In genomic region chrX:115396373-115396772, GRCm38 (mm10) we compare ENCODE assay signal across 15 mouse cellular contexts.
DNase-seq lines count a peak whose midpoint lies in the region; ATAC-seq and TF ChIP-seq lines count a peak whose summit lies in the region.
"Had no signal": no experiment of that assay in that cellular context is flagged by ENCODE, and none has a peak within 500 bp of the region (broad histone marks: within the 10 kb centered on the region; RNA-seq: fewer than 3 reads in every experiment).

No protein-coding gene starts in this region.

- H3K27ac ChIP-seq in kidney, postnatal 0 days: no peak overlapping the region
- H3K27ac ChIP-seq in ES-E14 (ENCODE audit: insufficient read depth, low read depth, low read length, poor library complexity, severe bottlenecking): no peak overlapping the region
- no peak overlapping the region for H3K27ac ChIP-seq in heart, embryonic 11.5 days (ENCODE audit: low read depth, low read length)
- H3K27ac ChIP-seq: limb, embryonic 15.5 days; neural tube, embryonic 12.5 days had no signal

- H3K4me2 ChIP-seq in kidney, postnatal 0 days (ENCODE audit: low read length): no peak overlapping the region
- H3K4me2 ChIP-seq in heart, embryonic 11.5 days: no peak overlapping the region
- H3K4me2 ChIP-seq: limb, embryonic 15.5 days; neural tube, embryonic 12.5 days had no signal

- no peak overlapping the region for H3K9ac ChIP-seq in kidney, postnatal 0 days (ENCODE audit: low read depth, low read length)
- no peak overlapping the region for H3K9ac ChIP-seq in ES-E14 (ENCODE audit: insufficient read depth, low read depth, low read length, poor library complexity, severe bottlenecking)
- no peak overlapping the region for H3K9ac ChIP-seq in heart, embryonic 11.5 days (ENCODE audit: low read depth, low read length)
- H3K9ac ChIP-seq: limb, embryonic 15.5 days; neural tube, embryonic 12.5 days had no signal

- peak; percentile 52 for TF ChIP-seq CTCF in kidney, postnatal 0 days (IDR thresholded peaks at IDR 0.05; ENCODE audit: low read depth)

- no peaks in the 10 kb centered on the region for H3K4me1 ChIP-seq in kidney, postnatal 0 days (replicated peaks; ENCODE audit: insufficient read depth, low read length)
- H3K4me1 ChIP-seq in ES-E14 (ENCODE audit: control insufficient read depth in 2 of 2, insufficient read depth in 2 of 2, low read length in 2 of 2, poor library complexity in 1 of 2): no peaks in the 10 kb centered on the region
- no peaks in the 10 kb centered on the region for H3K4me1 ChIP-seq in heart, embryonic 11.5 days (ENCODE audit: control insufficient read depth, insufficient read depth, low read length)
- H3K4me1 ChIP-seq: limb, embryonic 15.5 days; neural tube, embryonic 12.5 days had no signal

- H3K9me3 ChIP-seq in kidney, postnatal 0 days (replicated peaks; ENCODE audit: low read length): no peaks in the 10 kb centered on the region
- no peaks in the 10 kb centered on the region for H3K9me3 ChIP-seq in ES-E14 (ENCODE audit: control insufficient read depth, insufficient read depth, low read depth, low read length)
- no peaks in the 10 kb centered on the region for H3K9me3 ChIP-seq in heart, embryonic 11.5 days (replicated peaks; ENCODE audit: control insufficient read depth, low read length)
- H3K9me3 ChIP-seq: limb, embryonic 15.5 days; neural tube, embryonic 12.5 days had no signal

- peak; percentile 21 for DNase-seq in kidney, postnatal 0 days (ENCODE audit: low spot score)
- no peak for DNase-seq in kidney, postnatal 4 days
- DNase-seq in 3T3-L1 (ENCODE audit: low read depth, low spot score) (peak; percentile 31), ES-E14 (ENCODE audit: low read depth, low spot score) (peak; percentile 3)
- peak; percentile 46 for DNase-seq in embryo, embryonic 10.5 days (ENCODE audit: low spot score)
- no peak for DNase-seq in cerebellum, postnatal 36 days
- no peak for DNase-seq in gastrocnemius, adult 8-10 months (ENCODE audit: low spot score in 2 of 2)
- DNase-seq: cerebellum, adult 9-11 months; gastrocnemius, postnatal 14 days; kidney, adult 8-10 months; layer of hippocampus, adult 9-11 months; lung, postnatal 4 days had no signal

- H3K36me3 ChIP-seq in kidney, postnatal 0 days (ENCODE audit: insufficient read depth, low read length): no peaks in the 10 kb centered on the region
- H3K36me3 ChIP-seq in ES-E14 (ENCODE audit: control insufficient read depth, insufficient read depth, low read length, poor library complexity, severe bottlenecking): no peaks in the 10 kb centered on the region
- no peaks in the 10 kb centered on the region for H3K36me3 ChIP-seq in heart, embryonic 11.5 days (ENCODE audit: control insufficient read depth, insufficient read depth, low read length)
- H3K36me3 ChIP-seq: limb, embryonic 15.5 days; neural tube, embryonic 12.5 days had no signal

- WGBS in kidney, postnatal 0 days: 27% methylated on average over 3 of the region's 3 CpGs
- WGBS in heart, embryonic 11.5 days (ENCODE audit: insufficient replicate concordance): 49% methylated on average over 3 of the region's 3 CpGs

- ATAC-seq in kidney, postnatal 0 days (replicated peaks; ENCODE audit: low FRiP score, low read depth): no peak
- ATAC-seq in heart, embryonic 11.5 days (replicated peaks; ENCODE audit: insufficient number of reproducible peaks, low FRiP score, low TSS enrichment): no peak

- in situ Hi-C loops in ES-E14 (cut with MboI; ENCODE audit: low sequenced_read_pairs in 2 of 2, unreplicated experiment in 2 of 2): no loop called here

- H3K4me3 ChIP-seq in kidney, postnatal 0 days (replicated peaks; ENCODE audit: low read depth, low read length): no peak overlapping the region
- no peak overlapping the region for H3K4me3 ChIP-seq in ES-E14 (ENCODE audit: insufficient read depth in 1 of 2, low read depth in 1 of 2, low read length in 2 of 2, poor library complexity in 1 of 2, severe bottlenecking in 1 of 2)
- H3K4me3 ChIP-seq in heart, embryonic 11.5 days (ENCODE audit: low read depth, low read length): no peak overlapping the region
- H3K4me3 ChIP-seq: limb, embryonic 15.5 days; neural tube, embryonic 12.5 days had no signal

- H3K27me3 ChIP-seq in kidney, postnatal 0 days (ENCODE audit: insufficient read depth, low read length): no peaks in the 10 kb centered on the region
- no peaks in the 10 kb centered on the region for H3K27me3 ChIP-seq in heart, embryonic 11.5 days (ENCODE audit: control insufficient read depth, insufficient read depth, low read length)
- H3K27me3 ChIP-seq: limb, embryonic 15.5 days; neural tube, embryonic 12.5 days had no signal

TF ChIP-seq in ES-E14, 5 proteins besides CTCF, POLR2A, EP300 and RAD21:
- TF ChIP-seq MAFK (IDR thresholded peaks at IDR 0.05; ENCODE audit: insufficient read depth, low read depth, low read length) (no peak), HCFC1 (IDR thresholded peaks at IDR 0.05; ENCODE audit: borderline replicate concordance, insufficient read depth, low read length) (no peak), CHD2 (IDR thresholded peaks at IDR 0.05; ENCODE audit: low read depth, low read length) (no peak), ZC3H11A (IDR thresholded peaks at IDR 0.05; ENCODE audit: borderline replicate concordance, low read depth, low read length) (no peak)

Comparison
In these comparisons a context has a peak if more than half of its experiments do, and no peak if none do; other contexts are left out.
1. DNase-seq: peak in kidney, postnatal 0 days (single experiment), 3T3-L1 (single experiment), ES-E14 (single experiment) and embryo, embryonic 10.5 days (single experiment); none in kidney, postnatal 4 days (0 of 2), cerebellum, postnatal 36 days (0 of 2) and gastrocnemius, adult 8-10 months (0 of 2).